Mouse (Mus musculus) liver, embryonic 12.5 days (tissue): Measurements from ENCODE around the gene Gm49450. TPM values are rescaled to one million over a fixed set of nuclear protein-coding genes. Genes with fewer than 3 reads are reported as not detected.

Experiments
- ATAC-seq: fragments of 200-750 bp; cut with Nextera tagmentation; 2 replicates; pipeline ENCODE4 v1.8.0; 2017; ENCODE audit warnings: moderate number of reproducible peaks, mild to moderate bottlenecking, moderate library complexity
- H3K27ac ChIP-seq: fragments of 300-500 bp; sonication (generic); 2 replicates; pipeline ENCODE4 v1.5.1; 2016; ENCODE audit warnings: mild to moderate bottlenecking
- H3K27me3 ChIP-seq: fragments of 300-500 bp; sonication (generic); replicated peaks from 2 replicates; pipeline ENCODE4 v1.6.1; 2016; ENCODE audit warnings: mild to moderate bottlenecking, moderate library complexity
- H3K36me3 ChIP-seq: fragments of 300-500 bp; sonication (generic); 2 replicates; pipeline ENCODE4 v1.6.1; 2016; ENCODE audit warnings: mild to moderate bottlenecking, moderate library complexity
- H3K4me1 ChIP-seq: fragments of 300-500 bp; sonication (generic); 2 replicates; pipeline ENCODE4 v1.6.1; 2016
- H3K4me2 ChIP-seq: fragments of 300-500 bp; sonication (generic); 2 replicates; pipeline ENCODE4 v1.6.1; 2016; ENCODE audit warnings: mild to moderate bottlenecking, moderate library complexity
- H3K4me3 ChIP-seq: fragments of 300-500 bp; sonication (generic); 2 replicates; pipeline ENCODE4 v1.5.1; 2016; ENCODE audit warnings: mild to moderate bottlenecking, moderate library complexity
- H3K9ac ChIP-seq: fragments of 300-500 bp; sonication (generic); 2 replicates; pipeline ENCODE4 v1.6.1; 2016; ENCODE audit warnings: mild to moderate bottlenecking, moderate library complexity
- H3K9me3 ChIP-seq: fragments of 300-500 bp; sonication (generic); replicated peaks from 2 replicates; pipeline ENCODE4 v1.6.1; 2016; ENCODE audit warnings: mild to moderate bottlenecking, moderate library complexity
- WGBS: fragments of 180-500 bp; shearing (Covaris S2); methylation state at CpG from one replicate; pipeline ENCODE4 v1.1.7; 2016; ENCODE audit not compliant: insufficient replicate concordance; 5-methylcytosine and 5-hydroxymethylcytosine counted together
- polyA plus RNA-seq: library from polyadenylated mRNA; unstranded; fragments of >200 nt; fragmentation: Nextera tagmentation; extraction: Ambion mirVana; gene quantifications from 2 replicates; pipeline ENCODE4 v1.2.1, GENCODE M21; 2016

Gm49450 gene
- polyA plus RNA-seq, 1 experiment from 2014 or later = not detected

GRCm38 (mm10) chr15:98992086-98992912, 38.9 kb upstream of the Gm49450 start:
- peak overlapping the region; percentile 75 for H3K9ac ChIP-seq
- no peaks in the 10 kb centered on the region for H3K9me3 ChIP-seq
- H3K36me3 ChIP-seq = no peaks in the 10 kb centered on the region
- H3K4me1 ChIP-seq = peaks cover 28% of the 10 kb centered on the region
- peak; percentile 45 for ATAC-seq
- WGBS = 28% methylated on average over 17 of the region's 17 CpGs
- H3K27ac ChIP-seq = peak overlapping the region; percentile 90
- H3K4me2 ChIP-seq = peak overlapping the region; percentile 82
- peak overlapping the region; percentile 59 for H3K4me3 ChIP-seq
- H3K27me3 ChIP-seq = 0 out of 2 replicates have a peak, but pooled peaks cover 3% of the 10 kb centered on the region

DNA sequence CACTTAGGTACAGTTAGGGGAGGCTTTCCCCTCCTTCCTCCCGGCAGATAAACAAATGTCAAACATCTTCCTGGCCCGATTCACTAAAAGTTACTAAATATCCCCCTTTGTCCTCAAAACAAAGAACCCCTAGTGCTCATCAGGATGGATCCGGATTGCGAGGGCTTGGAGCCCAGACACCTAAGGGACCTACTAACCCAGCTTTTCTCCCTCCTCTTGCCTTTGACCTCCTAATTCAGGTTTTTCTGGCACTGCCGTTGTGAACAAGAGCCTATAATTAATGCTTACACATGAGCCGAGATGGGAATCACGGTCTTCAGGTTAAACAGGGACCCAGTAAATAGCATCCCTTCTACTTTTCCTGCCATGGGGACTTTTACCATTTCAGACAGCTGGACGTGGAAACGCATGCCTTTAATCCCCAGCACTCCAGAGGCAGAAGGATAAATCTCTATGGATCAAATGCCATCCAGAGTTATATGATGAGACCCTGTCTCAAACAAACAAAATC, 38.2 kb upstream of the Gm49450 start:
- peak overlapping the region; percentile 82; the same call in 1 of the 2 replicates for H3K4me2 ChIP-seq
- H3K4me1 ChIP-seq = peaks cover 27% of the 10 kb centered on the region
- H3K9ac ChIP-seq = no peak overlapping the region
- WGBS = 58% methylated on average over 9 of the region's 9 CpGs
- H3K27ac ChIP-seq = no peak overlapping the region
- no peaks in the 10 kb centered on the region for H3K36me3 ChIP-seq
- H3K4me3 ChIP-seq = no peak overlapping the region
- ATAC-seq = no peak
- no peaks in the 10 kb centered on the region for H3K9me3 ChIP-seq
- H3K27me3 ChIP-seq = 0 out of 2 replicates have a peak, but pooled peaks cover 3% of the 10 kb centered on the region

GRCm38 (mm10) chr15:98990669-98991539, 37.6 kb upstream of the Gm49450 start:
- Histone ChIP-seq H3K4me1 (peaks cover 33% of the 10 kb centered on the region), H3K9ac (no peak overlapping the region), H3K4me3 (no peak overlapping the region), H3K27me3 (0 out of 2 replicates have a peak, but pooled peaks cover 3% of the 10 kb centered on the region), H3K36me3 (no peaks in the 10 kb centered on the region), H3K27ac (no peak overlapping the region), H3K4me2 (no peak overlapping the region), H3K9me3 (no peaks in the 10 kb centered on the region)
- 51% methylated on average over 15 of the region's 15 CpGs for WGBS
- ATAC-seq = no peak

- Histone ChIP-seq H3K4me2 (no peak overlapping the region), H3K36me3 (no peaks in the 10 kb centered on the region), H3K4me1 (peaks cover 36% of the 10 kb centered on the region), H3K27me3 (0 out of 2 replicates have a peak, but pooled peaks cover 3% of the 10 kb centered on the region), H3K9ac (no peak overlapping the region), H3K4me3 (no peak overlapping the region), H3K27ac (no peak overlapping the region), H3K9me3 (no peaks in the 10 kb centered on the region)
- no peak for ATAC-seq
- WGBS = 61% methylated on average over 12 of the region's 12 CpGs
These were observed 36.5 kb upstream of the Gm49450 start for GRCm38 (mm10) chr15:98989701-98990430.

DNA sequence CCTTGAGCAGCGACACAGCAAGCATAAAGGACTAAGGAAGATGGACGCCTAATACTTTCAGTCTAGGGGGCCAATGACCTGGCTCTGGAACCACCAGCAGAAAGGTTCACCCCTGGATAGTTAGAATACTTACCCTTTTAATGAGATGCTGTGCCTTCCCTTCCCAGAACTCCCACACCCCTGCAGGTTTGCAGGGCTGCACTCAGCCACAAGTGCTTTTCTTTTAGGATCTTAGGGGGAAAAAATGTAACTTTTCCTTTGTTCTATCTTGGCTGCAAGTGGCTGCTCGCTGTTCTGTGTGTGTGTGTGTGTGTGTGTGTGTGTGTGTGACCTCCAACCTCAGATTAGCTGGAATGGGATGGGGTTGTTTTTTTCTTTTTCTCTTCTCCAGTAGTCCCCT, 35.4 kb upstream of the Gm49450 start:
- ATAC-seq = no peak
- Histone ChIP-seq H3K4me2 (no peak overlapping the region), H3K4me3 (no peak overlapping the region), H3K4me1 (peaks cover 41% of the 10 kb centered on the region), H3K27ac (no peak overlapping the region), H3K27me3 (0 out of 2 replicates have a peak, but pooled peaks cover 3% of the 10 kb centered on the region), H3K36me3 (no peaks in the 10 kb centered on the region), H3K9ac (no peak overlapping the region), H3K9me3 (no peaks in the 10 kb centered on the region)
- WGBS = 62% methylated on average over 3 of the region's 3 CpGs

DNA sequence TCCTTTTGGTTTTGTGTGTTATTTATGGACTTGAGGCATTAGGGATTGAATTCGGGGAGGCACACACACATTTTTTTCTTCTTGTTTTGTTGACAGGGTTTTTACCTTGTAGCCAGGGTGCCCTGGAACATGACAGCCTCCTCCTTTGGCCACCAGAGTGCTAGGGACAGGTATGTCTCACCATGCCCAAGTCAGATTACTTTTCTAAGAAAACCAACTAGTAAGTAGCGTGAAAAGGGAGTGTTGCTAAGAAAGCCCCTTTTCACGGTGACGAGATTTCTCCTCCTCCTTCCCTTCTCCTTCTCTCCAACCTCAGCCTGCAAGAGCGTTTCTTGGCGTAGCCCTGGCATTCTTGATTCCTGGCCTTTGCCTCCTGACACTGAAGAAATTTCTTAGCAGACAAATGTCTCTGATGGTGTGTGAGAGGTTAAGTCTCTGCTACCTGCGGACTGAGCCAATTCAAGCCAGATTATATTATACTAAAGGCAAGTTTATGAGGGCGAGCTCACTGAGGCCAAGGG, 34.4 kb upstream of the Gm49450 start:
- 68% methylated on average over 8 of the region's 8 CpGs for WGBS
- Histone ChIP-seq H3K4me2 (no peak overlapping the region), H3K9ac (no peak overlapping the region), H3K27me3 (0 out of 2 replicates have a peak, but pooled peaks cover 3% of the 10 kb centered on the region), H3K4me1 (peaks cover 45% of the 10 kb centered on the region), H3K36me3 (no peaks in the 10 kb centered on the region), H3K9me3 (no peaks in the 10 kb centered on the region), H3K27ac (no peak overlapping the region), H3K4me3 (no peak overlapping the region)
- no peak for ATAC-seq

GRCm38 (mm10) chr15:98987077-98987630, 33.8 kb upstream of the Gm49450 start:
- ATAC-seq = no peak
- Histone ChIP-seq H3K4me1 (peaks cover 39% of the 10 kb centered on the region), H3K9me3 (no peaks in the 10 kb centered on the region), H3K4me2 (no peak overlapping the region), H3K4me3 (no peak overlapping the region), H3K36me3 (no peaks in the 10 kb centered on the region), H3K9ac (no peak overlapping the region), H3K27ac (no peak overlapping the region; the same call in 1 of the 2 replicates), H3K27me3 (0 out of 2 replicates have a peak, but pooled peaks cover 3% of the 10 kb centered on the region)
- 66% methylated on average over 7 of the region's 7 CpGs for WGBS

DNA sequence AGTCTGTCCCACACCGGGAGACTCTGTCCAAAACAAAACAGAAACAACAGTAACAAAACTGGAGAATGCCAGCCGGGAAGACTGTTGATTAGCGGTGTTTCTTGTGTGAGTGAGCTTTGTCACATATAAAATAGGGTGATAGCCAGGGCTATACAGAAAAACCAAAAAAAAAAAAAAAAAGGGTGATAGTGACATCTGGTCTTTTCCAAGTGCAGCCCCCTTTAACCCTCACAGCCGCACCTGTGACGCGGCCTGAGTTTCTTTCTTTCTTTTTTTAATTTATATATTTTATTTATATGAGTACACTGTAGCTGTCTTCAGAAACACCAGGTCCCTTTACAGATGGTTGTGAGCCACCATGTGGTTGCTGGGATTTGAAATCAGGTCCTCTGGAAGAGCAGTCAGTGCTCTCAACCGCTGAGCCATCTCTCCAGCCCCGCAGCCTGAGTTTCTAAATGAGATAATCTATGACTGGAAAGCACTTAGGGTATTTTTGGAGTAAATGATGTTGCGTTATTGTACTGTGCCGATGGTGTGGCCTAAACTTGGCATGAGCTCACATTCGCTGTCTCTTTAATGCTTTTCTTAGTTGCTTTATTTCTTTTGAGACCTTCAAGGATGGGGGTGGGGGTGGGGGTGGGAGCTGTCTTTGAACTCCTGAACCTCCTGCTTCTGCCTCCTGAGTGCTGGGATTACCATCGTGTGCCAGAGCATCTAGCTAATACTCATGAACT, 32.8 kb upstream of the Gm49450 start:
- Histone ChIP-seq H3K27ac (peak overlapping the region; percentile 85), H3K4me2 (peak overlapping the region; percentile 71), H3K9me3 (no peaks in the 10 kb centered on the region), H3K36me3 (no peaks in the 10 kb centered on the region), H3K4me3 (peak overlapping the region; percentile 64), H3K27me3 (0 out of 2 replicates have a peak, but pooled peaks cover 8% of the 10 kb centered on the region), H3K4me1 (peaks cover 31% of the 10 kb centered on the region), H3K9ac (peak overlapping the region; percentile 72)
- ATAC-seq = no peak
- 46% methylated on average over 12 of the region's 12 CpGs for WGBS

DNA sequence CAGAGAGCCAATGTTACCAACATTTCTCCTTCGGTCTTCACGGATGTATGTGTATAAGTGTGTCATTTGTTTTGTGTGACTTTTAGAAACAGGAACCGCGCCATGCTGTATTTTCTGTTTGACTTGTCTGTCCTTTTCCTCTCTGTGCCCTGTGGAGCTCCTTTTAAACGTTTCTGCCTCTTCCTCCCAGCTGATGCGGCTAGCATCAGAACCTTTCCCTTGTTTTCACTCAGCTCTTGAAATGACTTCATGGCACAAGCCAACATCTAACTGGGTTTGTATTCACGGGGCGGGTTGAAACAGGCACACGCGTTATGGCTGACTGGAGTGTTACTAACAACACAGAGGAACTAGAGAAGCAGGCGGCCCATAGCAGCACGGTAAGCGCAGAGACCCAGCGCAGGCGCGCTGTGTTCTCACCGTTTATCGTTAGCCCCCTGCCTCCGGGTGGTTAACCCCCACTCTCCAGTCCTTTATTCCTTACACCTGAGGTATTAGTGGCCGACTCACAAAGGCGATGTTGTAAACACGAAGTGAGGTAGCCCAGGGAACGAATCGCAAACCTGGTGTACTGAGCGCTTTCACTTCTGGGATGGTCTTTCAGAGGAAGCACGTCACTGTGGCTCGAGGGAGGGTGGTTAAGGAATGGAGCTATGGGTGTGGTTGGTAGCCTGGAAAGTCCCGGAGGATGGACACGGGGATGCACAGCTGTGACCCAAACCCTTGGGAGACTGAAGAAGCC, 32.1 kb upstream of the Gm49450 start:
- Histone ChIP-seq H3K9me3 (no peaks in the 10 kb centered on the region), H3K4me1 (peaks cover 29% of the 10 kb centered on the region), H3K27me3 (0 out of 2 replicates have a peak, but pooled peaks cover 4% of the 10 kb centered on the region), H3K4me3 (peak overlapping the region; percentile 64), H3K9ac (peak overlapping the region; percentile 72), H3K36me3 (no peaks in the 10 kb centered on the region), H3K27ac (peak overlapping the region; percentile 85), H3K4me2 (peak overlapping the region; percentile 71)
- under 1% methylated on average over 29 of the region's 29 CpGs for WGBS
- ATAC-seq = peak; percentile 87

GRCm38 (mm10) chr15:98984681-98985080, 31.3 kb upstream of the Gm49450 start:
- peak overlapping the region; percentile 64 for H3K4me3 ChIP-seq
- H3K27ac ChIP-seq = peak overlapping the region; percentile 85
- 0 out of 2 replicates have a peak, but pooled peaks cover 4% of the 10 kb centered on the region for H3K27me3 ChIP-seq
- ATAC-seq = peak; percentile 41; the same call in 1 of the 2 replicates
- H3K4me1 ChIP-seq = peaks cover 29% of the 10 kb centered on the region
- no peaks in the 10 kb centered on the region for H3K36me3 ChIP-seq
- H3K4me2 ChIP-seq = peak overlapping the region; percentile 71
- WGBS = 35% methylated on average over 6 of the region's 6 CpGs
- no peaks in the 10 kb centered on the region for H3K9me3 ChIP-seq
- 0 out of 2 replicates have a peak overlapping the region, but pooled peaks have one; percentile 72 for H3K9ac ChIP-seq
